Mouse (Mus musculus): ENCODE measurements around the gene Aldh1a2. TPM values are rescaled to one million over a fixed set of nuclear protein-coding genes. Genes with fewer than 3 reads are reported as not detected.

Gene Aldh1a2
- 26.0 and 28.8 TPM in 2 replicates for polyA plus RNA-seq (2014; fragmentation: Nextera tagmentation; extraction: Ambion mirVana)

- H3K27ac ChIP-seq (replicated peaks in 1 of 2; ENCODE audit: control insufficient read depth in 1 of 2, insufficient read depth in 1 of 2, low read depth in 2 of 2, low read length in 2 of 2) = no peak within 1 kb of the TSS
- peak within 1 kb of the TSS; percentile 39 to 51 for H3K4me3 ChIP-seq (ENCODE audit: control insufficient read depth in 1 of 2, insufficient read depth in 1 of 2, low read depth in 1 of 2, low read length in 2 of 2)
- H3K36me3 ChIP-seq (ENCODE audit: control insufficient read depth, insufficient read depth, low read length) = no peaks in the 10 kb centered on the region
- no peaks in the 10 kb centered on the region for H3K9me3 ChIP-seq (ENCODE audit: control insufficient read depth, low read length)
- peak within 1 kb of the TSS; percentile 84 for H3K4me2 ChIP-seq (ENCODE audit: low read length)
- peak within 1 kb of the TSS; percentile 55 for H3K9ac ChIP-seq (ENCODE audit: low read length)
- under 1% methylated on average over 86 of the region's 97 CpGs for WGBS
- ATAC-seq (ENCODE audit: insufficient number of reproducible peaks, insufficient read depth, low FRiP score, low read depth) = peak; percentile 66
- peaks cover 0 to 12% of the 10 kb centered on the region in 2 experiments; a peak in 3 of 4 replicates for H3K4me1 ChIP-seq (ENCODE audit: control insufficient read depth in 2 of 2, insufficient read depth in 2 of 2, low read length in 2 of 2)
- peaks cover 64% of the 10 kb centered on the region for H3K27me3 ChIP-seq (ENCODE audit: control insufficient read depth, insufficient read depth, low read length)
These were observed at the start of gene Aldh1a2 for GRCm38 (mm10) chr9:71215248-71216035. Gene Aldh1a2 (plus strand): TSS chr9:71215789.

- 83% methylated on average over 5 of the region's 5 CpGs for WGBS
- ATAC-seq (ENCODE audit: insufficient number of reproducible peaks, insufficient read depth, low FRiP score, low read depth) = no peak
- H3K27me3 ChIP-seq (ENCODE audit: control insufficient read depth, insufficient read depth, low read length) = no peaks in the 10 kb centered on the region
- peaks cover 4 to 7% of the 10 kb centered on the region in 2 experiments; a peak in 3 of 4 replicates for H3K4me1 ChIP-seq (ENCODE audit: control insufficient read depth in 2 of 2, insufficient read depth in 2 of 2, low read length in 2 of 2)
- H3K36me3 ChIP-seq (ENCODE audit: control insufficient read depth, insufficient read depth, low read length) = no peaks in the 10 kb centered on the region
- no peak overlapping the region for H3K4me2 ChIP-seq (ENCODE audit: low read length)
- H3K9ac ChIP-seq (ENCODE audit: low read length) = no peak overlapping the region
- H3K4me3 ChIP-seq (ENCODE audit: control insufficient read depth in 1 of 2, insufficient read depth in 1 of 2, low read depth in 1 of 2, low read length in 2 of 2) = no peak overlapping the region
- H3K27ac ChIP-seq (replicated peaks in 1 of 2; ENCODE audit: control insufficient read depth in 1 of 2, insufficient read depth in 1 of 2, low read depth in 2 of 2, low read length in 2 of 2) = no peak overlapping the region
- no peaks in the 10 kb centered on the region for H3K9me3 ChIP-seq (ENCODE audit: control insufficient read depth, low read length)
These were observed 49.4 kb upstream of the Aldh1a2 start for GRCm38 (mm10) chr9:71166019-71166705.

- no peak overlapping the region for H3K4me3 ChIP-seq (ENCODE audit: control insufficient read depth in 1 of 2, insufficient read depth in 1 of 2, low read depth in 1 of 2, low read length in 2 of 2)
- no peaks in the 10 kb centered on the region for H3K27me3 ChIP-seq (ENCODE audit: control insufficient read depth, insufficient read depth, low read length)
- no peak for ATAC-seq (ENCODE audit: insufficient number of reproducible peaks, insufficient read depth, low FRiP score, low read depth)
- H3K27ac ChIP-seq (replicated peaks in 1 of 2; ENCODE audit: control insufficient read depth in 1 of 2, insufficient read depth in 1 of 2, low read depth in 2 of 2, low read length in 2 of 2) = no peak overlapping the region
- H3K4me1 ChIP-seq (ENCODE audit: control insufficient read depth in 2 of 2, insufficient read depth in 2 of 2, low read length in 2 of 2) = peaks cover 4 to 7% of the 10 kb centered on the region in 2 experiments; a peak in 3 of 4 replicates
- H3K9ac ChIP-seq (ENCODE audit: low read length) = no peak overlapping the region
- no peaks in the 10 kb centered on the region for H3K9me3 ChIP-seq (ENCODE audit: control insufficient read depth, low read length)
- 62% methylated on average over 5 of the region's 5 CpGs for WGBS
- H3K4me2 ChIP-seq (ENCODE audit: low read length) = no peak overlapping the region
- no peaks in the 10 kb centered on the region for H3K36me3 ChIP-seq (ENCODE audit: control insufficient read depth, insufficient read depth, low read length)
These were observed 48.6 kb upstream of the Aldh1a2 start for GRCm38 (mm10) chr9:71166871-71167465.

GRCm38 (mm10) chr9:71167473-71168215, 47.9 kb upstream of the Aldh1a2 start:
- Histone ChIP-seq H3K9ac (ENCODE audit: low read length) (no peak overlapping the region), H3K4me3 (ENCODE audit: control insufficient read depth in 1 of 2, insufficient read depth in 1 of 2, low read depth in 1 of 2, low read length in 2 of 2) (no peak overlapping the region), H3K4me1 (ENCODE audit: control insufficient read depth in 2 of 2, insufficient read depth in 2 of 2, low read length in 2 of 2) (peaks cover 4 to 7% of the 10 kb centered on the region in 2 experiments; a peak in 3 of 4 replicates), H3K27me3 (ENCODE audit: control insufficient read depth, insufficient read depth, low read length) (no peaks in the 10 kb centered on the region), H3K9me3 (ENCODE audit: control insufficient read depth, low read length) (no peaks in the 10 kb centered on the region), H3K36me3 (ENCODE audit: control insufficient read depth, insufficient read depth, low read length) (no peaks in the 10 kb centered on the region), H3K4me2 (ENCODE audit: low read length) (no peak overlapping the region), H3K27ac (replicated peaks in 1 of 2; ENCODE audit: control insufficient read depth in 1 of 2, insufficient read depth in 1 of 2, low read depth in 2 of 2, low read length in 2 of 2) (no peak overlapping the region)
- ATAC-seq (ENCODE audit: insufficient number of reproducible peaks, insufficient read depth, low FRiP score, low read depth) = no peak
- WGBS = 78% methylated on average over 2 of the region's 2 CpGs

- H3K36me3 ChIP-seq (ENCODE audit: control insufficient read depth, insufficient read depth, low read length) = no peaks in the 10 kb centered on the region
- H3K27ac ChIP-seq (replicated peaks in 1 of 2; ENCODE audit: control insufficient read depth in 1 of 2, insufficient read depth in 1 of 2, low read depth in 2 of 2, low read length in 2 of 2) = no peak within 1 kb of the TSS
- no peaks in the 10 kb centered on the region for H3K27me3 ChIP-seq (ENCODE audit: control insufficient read depth, insufficient read depth, low read length)
- H3K4me3 ChIP-seq (ENCODE audit: control insufficient read depth in 1 of 2, insufficient read depth in 1 of 2, low read depth in 1 of 2, low read length in 2 of 2) = no peak within 1 kb of the TSS
- peak within 1 kb of the TSS; percentile 35 for H3K4me2 ChIP-seq (ENCODE audit: low read length)
- no peak for ATAC-seq (ENCODE audit: insufficient number of reproducible peaks, insufficient read depth, low FRiP score, low read depth)
- H3K4me1 ChIP-seq (ENCODE audit: control insufficient read depth in 2 of 2, insufficient read depth in 2 of 2, low read length in 2 of 2) = peaks cover 4 to 7% of the 10 kb centered on the region in 2 experiments; a peak in 3 of 4 replicates
- WGBS = 30% methylated on average over 12 of the region's 12 CpGs
- H3K9me3 ChIP-seq (ENCODE audit: control insufficient read depth, low read length) = no peaks in the 10 kb centered on the region
- 0 out of 2 replicates have a peak within 1 kb of the TSS, but pooled peaks have one; percentile 25 for H3K9ac ChIP-seq (ENCODE audit: low read length)
These were observed 47.1 kb upstream of the Aldh1a2 start, which contains the start of gene Aqp9 for GRCm38 (mm10) chr9:71168511-71168910. Gene Aqp9 (minus strand): TSS chr9:71168682.

GRCm38 (mm10) chr9:71173533-71173932, 42.1 kb upstream of the Aldh1a2 start:
- Histone ChIP-seq H3K27ac (replicated peaks in 1 of 2; ENCODE audit: control insufficient read depth in 1 of 2, insufficient read depth in 1 of 2, low read depth in 2 of 2, low read length in 2 of 2) (no peak overlapping the region), H3K27me3 (ENCODE audit: control insufficient read depth, insufficient read depth, low read length) (no peaks in the 10 kb centered on the region), H3K4me3 (ENCODE audit: control insufficient read depth in 1 of 2, insufficient read depth in 1 of 2, low read depth in 1 of 2, low read length in 2 of 2) (no peak overlapping the region), H3K36me3 (ENCODE audit: control insufficient read depth, insufficient read depth, low read length) (no peaks in the 10 kb centered on the region), H3K4me1 (ENCODE audit: control insufficient read depth in 2 of 2, insufficient read depth in 2 of 2, low read length in 2 of 2) (peaks cover 2 to 4% of the 10 kb centered on the region in 2 experiments; a peak in 3 of 4 replicates), H3K9ac (ENCODE audit: low read length) (no peak overlapping the region), H3K9me3 (ENCODE audit: control insufficient read depth, low read length) (no peaks in the 10 kb centered on the region), H3K4me2 (ENCODE audit: low read length) (no peak overlapping the region)
- no peak for ATAC-seq (ENCODE audit: insufficient number of reproducible peaks, insufficient read depth, low FRiP score, low read depth)
- WGBS = 59% methylated on average over 9 of the region's 9 CpGs
